Mouse (Mus musculus) C2C12 (cell line): ENCODE measurements around the gene Ap1g2.

ENCODE experiments used
- CEBPB ChIP-seq: IDR thresholded peaks from one replicate; pipeline ENCODE4 v1.6.1; 2011; ENCODE audit warnings: low read depth, mild to moderate bottlenecking, control low read depth, moderate library complexity
- CTCF ChIP-seq: IDR thresholded peaks from one replicate; pipeline ENCODE4 v1.5.1; 2011; ENCODE audit not compliant: control insufficient read depth, insufficient read depth, insufficient read length
- MAX ChIP-seq: IDR thresholded peaks from one replicate; pipeline ENCODE4 v1.6.1; 2011; ENCODE audit warnings: mild to moderate bottlenecking, control low read depth
- MYOD1 ChIP-seq: IDR thresholded peaks from one replicate; pipeline ENCODE4 v1.6.1; 2011; ENCODE audit warnings: low read depth; ENCODE audit not compliant: control insufficient read depth, insufficient read length
- USF1 ChIP-seq: IDR thresholded peaks from one replicate; pipeline ENCODE4 v1.6.1; 2011; ENCODE audit warnings: low read depth, mild to moderate bottlenecking, control low read depth, moderate library complexity

- TF ChIP-seq CTCF: no peak
- no peak for TF ChIP-seq USF1
- TF ChIP-seq CEBPB: no peak
- TF ChIP-seq MYOD1: no peak
- no peak for TF ChIP-seq MAX
Measured at GRCm38 (mm10) chr14:55053708-55054190, 52.6 kb downstream of the Ap1g2 start.
